Mouse (Mus musculus): ENCODE measurements around the gene Ccdc136. TPM values are rescaled to one million over a fixed set of nuclear protein-coding genes. Genes with fewer than 3 reads are reported as not detected.

Gene Ccdc136
- polyA plus RNA-seq, 1 experiment from 2014 or later = 69.1 TPM

DNA sequence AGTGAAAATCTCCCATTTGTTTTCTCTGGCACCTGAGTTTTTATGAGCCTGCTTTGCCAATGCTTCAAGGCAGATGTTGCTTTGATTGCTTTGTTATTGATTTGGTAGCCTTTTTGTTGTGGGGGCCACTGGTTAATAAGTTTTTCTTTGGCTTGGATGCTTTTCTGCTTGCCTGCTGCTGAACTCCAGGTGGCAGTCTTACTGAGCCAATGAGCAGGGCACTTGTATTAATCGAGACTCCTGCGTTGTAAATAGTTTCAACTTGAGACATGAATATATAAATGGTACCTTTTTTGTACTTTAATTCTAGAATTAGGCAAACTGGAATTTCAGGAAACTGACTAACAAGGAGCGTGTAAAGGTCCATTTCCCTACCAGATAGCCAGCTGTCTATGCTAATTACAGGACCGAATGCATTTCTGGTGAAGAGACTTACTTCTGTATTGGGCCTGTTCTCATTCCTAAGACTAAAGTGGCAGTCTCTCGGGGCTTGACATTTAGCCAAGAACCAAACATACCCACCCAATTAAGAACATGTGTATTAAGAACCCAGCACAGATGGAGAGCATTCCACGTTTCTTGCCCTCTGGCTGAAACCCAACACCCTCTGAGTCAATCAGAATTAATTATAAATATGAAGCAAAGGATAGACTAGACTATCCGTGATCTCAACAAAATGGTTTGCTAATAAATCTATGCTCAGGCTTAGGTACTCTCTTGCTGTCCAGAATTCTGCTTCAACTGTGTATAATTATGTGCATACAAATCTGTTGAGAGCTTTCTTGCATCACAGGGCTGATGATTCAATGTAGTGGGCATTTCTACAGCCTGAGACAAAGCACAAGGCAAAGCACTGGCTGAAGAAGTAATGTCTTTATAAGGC is 33.6 kb upstream of the Ccdc136 start:
- Histone ChIP-seq H3K4me3 (ENCODE audit: low read depth, low read length) (no peak overlapping the region), H3K9ac (replicated peaks; ENCODE audit: low read depth, low read length) (no peak overlapping the region), H3K9me3 (ENCODE audit: control insufficient read depth, low read length) (no peaks in the 10 kb centered on the region), H3K4me1 (ENCODE audit: control insufficient read depth, insufficient read depth, low read length) (no peaks in the 10 kb centered on the region), H3K27me3 (ENCODE audit: control insufficient read depth, insufficient read depth, low read length) (no peaks in the 10 kb centered on the region), H3K4me2 (ENCODE audit: low read depth, low read length) (no peak overlapping the region), H3K36me3 (ENCODE audit: control insufficient read depth, insufficient read depth, low read length) (peaks cover 11% of the 10 kb centered on the region), H3K27ac (ENCODE audit: low read depth, low read length) (no peak overlapping the region)
- 56% methylated on average over 7 of the region's 7 CpGs for WGBS
- ATAC-seq (ENCODE audit: low read depth) = no peak

DNA sequence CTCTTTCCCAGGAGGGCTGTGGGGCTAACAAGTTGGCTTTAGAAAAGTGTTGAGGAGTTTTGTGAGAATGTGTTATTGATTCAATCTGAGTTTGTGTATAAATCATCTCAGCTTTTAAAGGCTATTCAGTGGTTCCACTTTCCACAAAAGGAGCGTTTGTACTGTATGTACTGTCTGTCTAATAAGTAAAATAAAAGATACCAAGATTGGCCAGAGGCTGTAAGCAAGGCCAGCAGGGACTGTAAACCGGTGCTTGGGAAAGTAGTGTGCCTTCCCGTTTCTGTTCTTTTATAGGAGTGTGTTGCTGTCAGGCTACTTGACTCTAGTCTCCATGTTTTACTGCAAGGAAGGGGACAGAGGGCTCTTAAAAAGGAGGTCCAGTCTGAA is 33.0 kb upstream of the Ccdc136 start:
- H3K9ac ChIP-seq (replicated peaks; ENCODE audit: low read depth, low read length) = no peak overlapping the region
- 71% methylated on average over 3 of the region's 3 CpGs for WGBS
- H3K4me3 ChIP-seq (ENCODE audit: low read depth, low read length) = no peak overlapping the region
- no peak overlapping the region for H3K4me2 ChIP-seq (ENCODE audit: low read depth, low read length)
- no peaks in the 10 kb centered on the region for H3K4me1 ChIP-seq (ENCODE audit: control insufficient read depth, insufficient read depth, low read length)
- H3K27me3 ChIP-seq (ENCODE audit: control insufficient read depth, insufficient read depth, low read length) = no peaks in the 10 kb centered on the region
- no peak overlapping the region for H3K27ac ChIP-seq (ENCODE audit: low read depth, low read length)
- H3K36me3 ChIP-seq (ENCODE audit: control insufficient read depth, insufficient read depth, low read length) = peaks cover 11% of the 10 kb centered on the region
- H3K9me3 ChIP-seq (ENCODE audit: control insufficient read depth, low read length) = no peaks in the 10 kb centered on the region
- no peak for ATAC-seq (ENCODE audit: low read depth)

DNA sequence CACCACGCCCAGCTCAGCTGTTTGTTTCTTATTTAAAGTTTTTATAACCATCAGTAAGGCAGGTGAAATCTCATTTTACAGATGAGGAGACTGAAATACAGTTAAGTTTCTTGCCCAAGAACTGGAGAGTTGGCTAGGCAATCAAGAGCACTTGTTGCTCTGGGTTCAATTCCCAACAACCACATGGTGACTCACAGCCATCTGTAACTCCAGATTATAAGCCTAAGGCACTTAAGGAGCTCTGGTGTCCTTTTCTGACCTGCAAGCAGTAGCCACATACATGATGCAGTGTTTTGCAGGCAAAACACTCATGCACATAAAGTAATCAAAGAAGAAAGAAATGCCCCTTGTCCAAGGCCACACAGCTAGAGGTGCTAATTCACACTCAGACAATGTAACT is 30.8 kb upstream of the Ccdc136 start:
- no peaks in the 10 kb centered on the region for H3K4me1 ChIP-seq (ENCODE audit: control insufficient read depth, insufficient read depth, low read length)
- H3K4me2 ChIP-seq (ENCODE audit: low read depth, low read length) = no peak overlapping the region
- no peak for ATAC-seq (ENCODE audit: low read depth)
- H3K9me3 ChIP-seq (ENCODE audit: control insufficient read depth, low read length) = no peaks in the 10 kb centered on the region
- no peaks in the 10 kb centered on the region for H3K27me3 ChIP-seq (ENCODE audit: control insufficient read depth, insufficient read depth, low read length)
- H3K36me3 ChIP-seq (ENCODE audit: control insufficient read depth, insufficient read depth, low read length) = peaks cover 11% of the 10 kb centered on the region
- 93% methylated on average over 1 of the region's 1 CpGs for WGBS
- H3K27ac ChIP-seq (ENCODE audit: low read depth, low read length) = no peak overlapping the region
- no peak overlapping the region for H3K9ac ChIP-seq (replicated peaks; ENCODE audit: low read depth, low read length)
- H3K4me3 ChIP-seq (ENCODE audit: low read depth, low read length) = no peak overlapping the region

DNA sequence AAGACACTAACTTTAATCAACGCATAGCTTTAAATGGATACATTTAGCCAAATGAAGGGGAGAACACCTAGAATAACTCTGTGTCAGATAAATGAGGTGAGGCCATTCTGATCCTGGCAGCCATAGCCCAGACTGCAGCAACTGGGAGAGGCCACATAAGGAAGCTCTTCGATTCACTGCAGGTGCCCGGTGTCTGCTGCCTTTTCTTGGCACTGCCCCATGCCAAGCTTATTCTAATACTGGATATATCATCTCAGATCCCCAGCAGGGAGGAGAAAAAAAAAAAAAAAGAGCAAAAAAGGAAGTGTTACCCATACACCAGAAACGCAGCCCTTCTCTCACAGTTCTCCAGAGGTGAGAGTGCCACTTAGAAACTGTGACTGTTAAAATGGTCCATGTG is 18.7 kb upstream of the Ccdc136 start:
- no peak overlapping the region for H3K4me2 ChIP-seq (ENCODE audit: low read depth, low read length)
- H3K27ac ChIP-seq (ENCODE audit: low read depth, low read length) = no peak overlapping the region
- ATAC-seq (ENCODE audit: low read depth) = no peak
- no peaks in the 10 kb centered on the region for H3K27me3 ChIP-seq (ENCODE audit: control insufficient read depth, insufficient read depth, low read length)
- 95% methylated on average over 4 of the region's 4 CpGs for WGBS
- H3K36me3 ChIP-seq (ENCODE audit: control insufficient read depth, insufficient read depth, low read length) = peaks cover 13% of the 10 kb centered on the region
- H3K4me1 ChIP-seq (ENCODE audit: control insufficient read depth, insufficient read depth, low read length) = no peaks in the 10 kb centered on the region
- no peak overlapping the region for H3K4me3 ChIP-seq (ENCODE audit: low read depth, low read length)
- no peaks in the 10 kb centered on the region for H3K9me3 ChIP-seq (ENCODE audit: control insufficient read depth, low read length)
- no peak overlapping the region for H3K9ac ChIP-seq (replicated peaks; ENCODE audit: low read depth, low read length)

DNA sequence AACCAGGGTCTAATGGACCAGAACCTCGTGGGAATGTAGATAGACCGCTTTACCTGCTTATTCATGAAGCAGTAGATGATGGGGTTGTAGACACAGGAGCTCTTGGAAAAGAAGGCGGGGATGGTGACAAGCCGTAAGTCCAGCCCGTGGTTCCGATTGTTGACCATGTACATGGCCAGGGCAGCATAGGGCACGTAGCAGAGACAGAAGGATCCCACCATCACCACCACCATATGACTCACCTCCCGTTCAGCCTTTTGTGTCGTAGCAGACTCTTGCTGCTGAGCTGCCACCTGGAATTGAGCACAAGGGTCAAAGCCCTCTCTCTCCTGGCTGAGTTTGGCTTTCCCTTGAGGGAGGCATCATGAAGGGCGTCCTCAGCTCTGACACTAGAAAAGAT is 17.4 kb upstream of the Ccdc136 start:
- no peaks in the 10 kb centered on the region for H3K27me3 ChIP-seq (ENCODE audit: control insufficient read depth, insufficient read depth, low read length)
- H3K4me2 ChIP-seq (ENCODE audit: low read depth, low read length) = no peak overlapping the region
- WGBS = 91% methylated on average over 10 of the region's 10 CpGs
- no peaks in the 10 kb centered on the region for H3K4me1 ChIP-seq (ENCODE audit: control insufficient read depth, insufficient read depth, low read length)
- H3K9me3 ChIP-seq (ENCODE audit: control insufficient read depth, low read length) = no peaks in the 10 kb centered on the region
- H3K4me3 ChIP-seq (ENCODE audit: low read depth, low read length) = no peak overlapping the region
- H3K9ac ChIP-seq (replicated peaks; ENCODE audit: low read depth, low read length) = no peak overlapping the region
- H3K27ac ChIP-seq (ENCODE audit: low read depth, low read length) = no peak overlapping the region
- H3K36me3 ChIP-seq (ENCODE audit: control insufficient read depth, insufficient read depth, low read length) = peaks cover 6% of the 10 kb centered on the region
- no peak for ATAC-seq (ENCODE audit: low read depth)

DNA sequence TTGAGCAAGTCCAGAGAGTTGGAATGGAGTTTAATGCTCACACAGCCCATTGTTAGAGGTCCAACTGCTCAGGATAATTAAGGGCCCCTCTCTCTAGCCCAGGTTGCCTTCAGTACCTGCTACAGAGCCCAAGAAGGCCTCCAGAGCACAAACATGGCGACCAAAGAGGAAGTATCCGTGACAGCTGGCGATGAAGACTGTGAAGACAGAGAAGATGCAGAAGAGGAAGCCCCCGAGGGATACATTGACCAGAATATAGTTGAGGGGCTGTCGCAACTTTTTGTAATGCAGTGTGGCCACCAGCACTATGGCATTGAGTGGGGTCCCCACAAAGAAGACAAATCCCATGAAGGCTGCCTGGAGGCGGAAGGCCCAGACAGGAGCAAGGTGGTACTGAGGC is 16.2 kb upstream of the Ccdc136 start:
- no peak overlapping the region for H3K4me2 ChIP-seq (ENCODE audit: low read depth, low read length)
- H3K27me3 ChIP-seq (ENCODE audit: control insufficient read depth, insufficient read depth, low read length) = no peaks in the 10 kb centered on the region
- no peak for ATAC-seq (ENCODE audit: low read depth)
- no peak overlapping the region for H3K9ac ChIP-seq (replicated peaks; ENCODE audit: low read depth, low read length)
- WGBS = 93% methylated on average over 6 of the region's 6 CpGs
- H3K9me3 ChIP-seq (ENCODE audit: control insufficient read depth, low read length) = no peaks in the 10 kb centered on the region
- no peaks in the 10 kb centered on the region for H3K4me1 ChIP-seq (ENCODE audit: control insufficient read depth, insufficient read depth, low read length)
- H3K4me3 ChIP-seq (ENCODE audit: low read depth, low read length) = no peak overlapping the region
- H3K36me3 ChIP-seq (ENCODE audit: control insufficient read depth, insufficient read depth, low read length) = peaks cover 6% of the 10 kb centered on the region
- no peak overlapping the region for H3K27ac ChIP-seq (ENCODE audit: low read depth, low read length)

DNA sequence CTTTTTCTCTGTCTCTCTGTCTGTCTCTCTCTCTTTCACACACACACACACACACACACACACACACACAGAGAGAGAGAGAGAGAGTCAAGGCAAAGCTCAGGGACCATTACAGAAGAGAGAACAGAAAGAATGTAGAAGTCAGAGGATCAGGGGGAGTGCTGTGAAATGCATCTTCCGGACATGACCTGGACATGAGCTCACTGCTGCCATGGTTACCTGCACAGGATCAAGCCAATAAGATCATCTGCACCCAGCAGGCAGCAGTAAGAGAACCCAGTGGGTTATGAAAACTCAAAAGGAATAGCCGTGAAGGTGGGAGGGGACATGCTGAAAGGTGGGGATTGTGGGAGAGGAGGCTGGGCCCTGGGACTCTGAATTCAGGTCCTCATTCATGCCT is 13.7 kb upstream of the Ccdc136 start:
- Histone ChIP-seq H3K9me3 (ENCODE audit: control insufficient read depth, low read length) (no peaks in the 10 kb centered on the region), H3K4me2 (ENCODE audit: low read depth, low read length) (no peak overlapping the region), H3K36me3 (ENCODE audit: control insufficient read depth, insufficient read depth, low read length) (no peaks in the 10 kb centered on the region), H3K9ac (replicated peaks; ENCODE audit: low read depth, low read length) (no peak overlapping the region), H3K27ac (ENCODE audit: low read depth, low read length) (no peak overlapping the region), H3K4me1 (ENCODE audit: control insufficient read depth, insufficient read depth, low read length) (no peaks in the 10 kb centered on the region), H3K4me3 (ENCODE audit: low read depth, low read length) (no peak overlapping the region), H3K27me3 (ENCODE audit: control insufficient read depth, insufficient read depth, low read length) (no peaks in the 10 kb centered on the region)
- 64% methylated on average over 2 of the region's 2 CpGs for WGBS
- ATAC-seq (ENCODE audit: low read depth) = no peak

DNA sequence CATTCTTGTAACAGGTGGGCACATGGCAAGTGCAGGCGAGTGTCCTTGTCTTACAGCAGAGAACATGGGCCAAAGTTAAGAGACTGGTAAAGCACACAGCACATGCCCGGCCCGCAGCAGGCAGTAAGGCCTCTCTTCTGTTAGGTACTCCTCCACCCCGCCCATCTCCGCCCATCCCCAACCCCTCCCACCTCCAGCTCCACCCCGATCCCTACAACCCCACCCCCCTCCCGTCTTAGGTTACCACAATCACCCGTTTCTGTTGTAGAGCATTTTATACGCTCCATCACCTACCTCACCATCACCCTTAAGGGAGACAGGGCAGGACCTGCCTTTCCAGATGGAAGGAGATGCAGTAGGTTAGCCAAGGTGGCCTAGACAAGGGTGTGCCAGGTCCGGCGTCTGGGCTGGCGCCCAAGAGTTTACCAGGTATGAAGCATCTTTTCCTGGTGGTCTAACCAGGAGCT is 8.0 kb upstream of the Ccdc136 start, which contains the start of gene Opn1sw:
Opn1sw (minus strand) TSS at position 417 of the 467 bp plus-strand sequence.
- Histone ChIP-seq H3K36me3 (ENCODE audit: control insufficient read depth, insufficient read depth, low read length) (no peaks in the 10 kb centered on the region), H3K4me2 (ENCODE audit: low read depth, low read length) (no peak within 1 kb of the TSS), H3K9ac (replicated peaks; ENCODE audit: low read depth, low read length) (no peak within 1 kb of the TSS), H3K27ac (ENCODE audit: low read depth, low read length) (no peak within 1 kb of the TSS), H3K9me3 (ENCODE audit: control insufficient read depth, low read length) (no peaks in the 10 kb centered on the region), H3K4me3 (ENCODE audit: low read depth, low read length) (no peak within 1 kb of the TSS), H3K4me1 (ENCODE audit: control insufficient read depth, insufficient read depth, low read length) (no peaks in the 10 kb centered on the region), H3K27me3 (ENCODE audit: control insufficient read depth, insufficient read depth, low read length) (no peaks in the 10 kb centered on the region)
- ATAC-seq (ENCODE audit: low read depth) = peak; percentile 54; the same call in 1 of the 2 replicates
- 4% methylated on average over 12 of the region's 12 CpGs for WGBS

DNA sequence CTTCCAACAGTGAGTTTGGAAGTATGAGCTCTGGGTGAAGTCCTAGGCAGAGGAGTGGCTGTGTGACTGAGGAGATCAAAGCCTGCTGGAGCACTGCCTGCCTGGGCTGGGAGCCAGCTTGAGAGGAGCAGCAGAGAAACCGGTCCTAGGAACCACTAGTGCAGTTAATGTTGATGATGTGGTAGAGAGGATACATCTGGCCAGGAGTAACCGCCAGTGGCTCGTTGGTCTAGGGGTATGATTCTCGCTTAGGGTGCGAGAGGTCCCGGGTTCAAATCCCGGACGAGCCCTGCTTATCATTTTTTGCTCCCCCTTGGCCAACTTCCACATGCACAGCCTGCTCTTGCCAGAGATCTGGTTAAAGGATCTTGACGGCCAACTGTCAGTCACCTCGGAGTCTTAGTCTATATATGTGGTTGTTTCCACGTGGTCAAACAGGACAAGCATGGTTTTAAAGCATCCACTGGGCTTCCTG is 7.5 kb upstream of the Ccdc136 start:
- WGBS = 11% methylated on average over 11 of the region's 11 CpGs
- H3K27me3 ChIP-seq (ENCODE audit: control insufficient read depth, insufficient read depth, low read length) = no peaks in the 10 kb centered on the region
- peak; percentile 88; the same call in 1 of the 2 replicates for ATAC-seq (ENCODE audit: low read depth)
- no peak overlapping the region for H3K4me2 ChIP-seq (ENCODE audit: low read depth, low read length)
- no peak overlapping the region for H3K27ac ChIP-seq (ENCODE audit: low read depth, low read length)
- H3K9me3 ChIP-seq (ENCODE audit: control insufficient read depth, low read length) = no peaks in the 10 kb centered on the region
- no peaks in the 10 kb centered on the region for H3K36me3 ChIP-seq (ENCODE audit: control insufficient read depth, insufficient read depth, low read length)
- no peak overlapping the region for H3K9ac ChIP-seq (replicated peaks; ENCODE audit: low read depth, low read length)
- H3K4me3 ChIP-seq (ENCODE audit: low read depth, low read length) = no peak overlapping the region
- no peaks in the 10 kb centered on the region for H3K4me1 ChIP-seq (ENCODE audit: control insufficient read depth, insufficient read depth, low read length)

Measured in neural tube, embryonic 14.5 days (tissue).